Comparison of ENCODE assay signal across 23 mouse cellular contexts in the genomic region with DNA sequence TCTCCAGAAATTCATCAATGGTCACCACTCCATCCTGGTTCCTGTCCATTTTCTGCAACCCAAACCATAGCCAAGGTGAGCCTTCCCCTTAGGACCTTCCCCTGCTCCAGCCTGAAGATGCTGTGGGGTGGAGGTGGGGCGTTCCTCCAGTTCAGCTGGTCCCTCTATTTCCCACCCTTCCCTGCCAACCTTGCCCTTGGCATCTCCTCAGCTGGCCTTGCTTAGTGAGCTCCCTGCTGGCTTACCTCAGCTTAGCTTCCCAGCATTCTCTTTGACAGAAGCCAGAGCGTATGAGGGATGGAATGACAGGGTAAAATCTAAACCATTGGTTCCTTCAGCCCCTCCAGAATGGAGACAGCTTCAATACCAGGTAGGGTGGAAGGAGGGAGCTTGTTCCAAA. TPM values are rescaled to one million over a fixed set of nuclear protein-coding genes. Genes with fewer than 3 reads are reported as not detected.
"Had no signal": no experiment of that assay in that cellular context is flagged by ENCODE, and none has a peak within 500 bp of the region (broad histone marks: within the 10 kb centered on the region; RNA-seq: fewer than 3 reads in every experiment).

No protein-coding gene starts in this region.

- H3K4me2 ChIP-seq: limb, embryonic 13.5 days; liver, embryonic 12.5 days; liver, embryonic 15.5 days; lung, embryonic 15.5 days; midbrain, embryonic 11.5 days had no signal

- H3K27ac ChIP-seq: kidney, postnatal 0 days; layer of hippocampus, adult 2 months; limb, embryonic 10.5 days; limb, embryonic 13.5 days; liver, embryonic 12.5 days; liver, embryonic 15.5 days; lung, embryonic 15.5 days; stomach, postnatal 0 days had no signal

- H3K27me3 ChIP-seq: lung, embryonic 15.5 days had no signal

- H3K36me3 ChIP-seq: limb, embryonic 10.5 days; limb, embryonic 13.5 days; liver, embryonic 12.5 days; liver, embryonic 15.5 days; lung, embryonic 15.5 days had no signal

- H3K9ac ChIP-seq: limb, embryonic 13.5 days; liver, embryonic 15.5 days; lung, embryonic 15.5 days had no signal

- DNase-seq: kidney, postnatal 25 days; layer of hippocampus, adult 9-11 months; liver; lung, adult 18-20 months; lung, postnatal 10 days; lung, postnatal 36 days; midbrain, embryonic 14.5 days; right cerebral cortex, postnatal 14 days; right cerebral cortex, postnatal 4 days; thymus, adult 2 months; thymus, postnatal 14 days; thymus, postnatal 4 days had no signal

- H3K9me3 ChIP-seq: limb, embryonic 10.5 days; limb, embryonic 13.5 days; liver, embryonic 12.5 days; liver, embryonic 15.5 days; lung, embryonic 15.5 days had no signal

- ATAC-seq: liver, embryonic 12.5 days had no signal

- H3K4me3 ChIP-seq: layer of hippocampus, adult 2 months; limb, embryonic 10.5 days; limb, embryonic 13.5 days; liver, embryonic 12.5 days; liver, embryonic 15.5 days; lung, embryonic 15.5 days had no signal

- H3K4me1 ChIP-seq: limb, embryonic 10.5 days; limb, embryonic 13.5 days; liver, embryonic 12.5 days; liver, embryonic 15.5 days; lung, embryonic 15.5 days had no signal

RNA-seq across cellular contexts. Expression of a gene that starts 34.3 kb away (rescaled TPM):
- polyA plus RNA-seq: neural tube, embryonic 11.5 days; stomach, embryonic 14.5 days had no signal
